Mouse (Mus musculus): ENCODE measurements around the gene Sorbs1. TPM values are rescaled to one million over a fixed set of nuclear protein-coding genes. Genes with fewer than 3 reads are reported as not detected.
"Not testable (repeated sequence)": the region's sequence is repeated elsewhere in the genome, so short reads cannot be mapped to it uniquely, and the experiment has no call there.

The Sorbs1 gene
- 88.4 and 98.8 TPM in 2 replicates for polyA plus RNA-seq (2014; fragmentation: Nextera tagmentation; extraction: Ambion mirVana)

DNA sequence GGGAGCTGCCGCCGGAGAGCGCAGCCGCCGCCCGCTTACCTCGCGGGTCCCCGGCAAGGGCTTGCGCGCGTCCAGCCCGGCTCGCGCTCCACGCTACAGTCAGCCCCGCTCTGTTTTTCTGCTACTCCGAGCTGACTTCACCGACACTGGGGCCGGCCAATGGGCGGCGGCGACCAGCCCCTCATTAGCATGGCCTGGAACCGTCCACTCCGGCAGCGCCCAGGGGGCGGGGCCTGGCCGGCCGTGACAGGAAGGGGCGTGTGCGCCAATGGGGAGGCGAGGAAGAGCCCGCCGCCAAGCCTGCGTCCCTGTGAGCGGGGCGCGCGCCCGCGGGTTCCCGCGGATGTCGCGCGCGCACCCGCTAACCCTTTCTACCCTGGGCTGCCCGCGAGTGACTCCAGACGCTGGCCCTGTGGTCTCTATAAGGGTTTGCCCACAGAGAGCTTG is at the start of gene Sorbs1:
Sorbs1 (minus strand) TSS at position 148 of the 447 bp plus-strand sequence.
- H3K9me3 ChIP-seq (ENCODE audit: control insufficient read depth, low read length) = no peaks in the 10 kb centered on the region
- DNase-seq (ENCODE audit: low spot score) (peak; percentile 95), ATAC-seq (ENCODE audit: low FRiP score) (peak; percentile 98)
- H3K27ac ChIP-seq = peak within 1 kb of the TSS; percentile 91
- H3K4me3 ChIP-seq (replicated peaks; ENCODE audit: low read length) = peak within 1 kb of the TSS; percentile 78
- no peaks in the 10 kb centered on the region for H3K36me3 ChIP-seq (replicated peaks; ENCODE audit: control insufficient read depth, insufficient read depth)
- H3K27me3 ChIP-seq (ENCODE audit: control insufficient read depth, insufficient read depth, low read length) = no peaks in the 10 kb centered on the region
- peak within 1 kb of the TSS; percentile 83 for H3K9ac ChIP-seq
- peaks cover 26% of the 10 kb centered on the region for H3K4me1 ChIP-seq (replicated peaks; ENCODE audit: control insufficient read depth, insufficient read depth, low read length)
- H3K4me2 ChIP-seq (replicated peaks) = peak within 1 kb of the TSS; percentile 60
- under 1% methylated on average over 48 of the region's 51 CpGs for WGBS

DNA sequence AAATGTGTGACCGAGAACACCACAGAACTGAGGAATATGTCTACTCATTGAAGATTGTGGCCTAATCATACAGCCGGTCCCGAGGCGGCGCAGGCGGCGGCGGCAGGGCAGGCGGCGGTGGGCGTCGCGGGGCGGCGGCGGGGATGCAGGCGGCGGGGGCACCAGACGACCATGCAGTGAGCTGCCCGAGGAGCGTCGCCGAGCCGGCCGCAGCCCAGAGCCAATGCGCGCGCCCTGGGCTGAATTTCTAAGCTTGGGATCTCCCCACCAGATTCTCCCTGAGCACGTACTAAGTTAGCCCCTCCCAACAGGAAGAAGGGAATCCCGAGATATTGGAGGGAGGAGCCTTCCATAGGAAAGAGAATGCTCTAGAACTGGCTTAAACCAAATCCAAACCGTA is 47.9 kb upstream of the Sorbs1 start:
- H3K9me3 ChIP-seq (ENCODE audit: control insufficient read depth, low read length); H3K27me3 ChIP-seq (ENCODE audit: control insufficient read depth, insufficient read depth, low read length); H3K4me3 ChIP-seq (replicated peaks; ENCODE audit: low read length); H3K4me2 ChIP-seq (replicated peaks); ATAC-seq (ENCODE audit: low FRiP score); H3K9ac ChIP-seq; H3K4me1 ChIP-seq (replicated peaks; ENCODE audit: control insufficient read depth, insufficient read depth, low read length); H3K27ac ChIP-seq; DNase-seq (ENCODE audit: low spot score): not testable (repeated sequence)
- WGBS = 69% methylated on average over 12 of the region's 31 CpGs
- peaks cover 69% of the 10 kb centered on the region for H3K36me3 ChIP-seq (replicated peaks; ENCODE audit: control insufficient read depth, insufficient read depth)

DNA sequence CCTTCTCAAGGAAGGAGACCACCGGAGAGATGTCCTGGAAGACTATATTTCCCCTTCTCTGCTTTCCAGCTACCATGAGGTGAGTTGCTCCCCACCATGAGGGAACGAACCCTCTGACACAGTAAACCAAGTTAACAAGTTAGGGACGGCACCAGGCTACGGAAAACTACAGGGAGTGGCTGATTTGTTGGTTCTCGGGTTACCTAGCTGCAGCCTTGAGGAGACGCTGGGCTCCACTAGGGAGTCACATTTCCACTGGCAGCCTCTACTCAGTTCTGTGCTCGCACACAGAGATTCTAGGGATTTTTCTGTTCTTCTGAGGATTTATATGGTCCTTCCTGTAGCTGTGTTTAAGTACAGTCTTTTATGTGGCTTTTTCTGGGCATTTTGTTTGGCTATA is 42.5 kb upstream of the Sorbs1 start:
- 96% methylated on average over 7 of the region's 7 CpGs for WGBS
- no peak overlapping the region for H3K9ac ChIP-seq
- no peak overlapping the region for H3K27ac ChIP-seq
- no peaks in the 10 kb centered on the region for H3K27me3 ChIP-seq (ENCODE audit: control insufficient read depth, insufficient read depth, low read length)
- DNase-seq (ENCODE audit: low spot score) (no peak), ATAC-seq (ENCODE audit: low FRiP score) (no peak)
- H3K4me1 ChIP-seq (replicated peaks; ENCODE audit: control insufficient read depth, insufficient read depth, low read length) = no peaks in the 10 kb centered on the region
- no peaks in the 10 kb centered on the region for H3K9me3 ChIP-seq (ENCODE audit: control insufficient read depth, low read length)
- H3K4me2 ChIP-seq (replicated peaks) = no peak overlapping the region
- peaks cover 70% of the 10 kb centered on the region for H3K36me3 ChIP-seq (replicated peaks; ENCODE audit: control insufficient read depth, insufficient read depth)
- no peak overlapping the region for H3K4me3 ChIP-seq (replicated peaks; ENCODE audit: low read length)

DNA sequence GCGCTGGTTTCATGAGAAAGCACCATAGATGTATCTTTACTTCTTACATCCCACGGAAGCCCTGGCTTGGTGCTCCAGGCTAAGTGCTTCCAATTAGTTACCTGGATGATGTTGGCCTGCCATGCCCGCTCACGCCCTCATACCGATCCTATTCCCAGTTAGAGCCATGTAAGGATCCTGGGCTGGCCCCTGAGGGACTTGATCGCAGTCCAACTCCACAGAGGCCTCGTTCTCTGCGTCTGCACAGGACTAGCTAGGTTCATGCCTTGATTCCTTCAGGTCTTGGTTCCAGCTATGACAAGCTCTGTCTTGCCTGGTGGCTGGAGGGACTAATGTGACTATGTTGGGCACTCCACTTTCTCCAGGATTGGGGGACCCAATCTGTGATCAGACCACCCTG is 41.6 kb upstream of the Sorbs1 start:
- Histone ChIP-seq H3K4me3 (replicated peaks; ENCODE audit: low read length) (no peak overlapping the region), H3K9ac (no peak overlapping the region), H3K27ac (no peak overlapping the region), H3K4me2 (replicated peaks) (no peak overlapping the region), H3K27me3 (ENCODE audit: control insufficient read depth, insufficient read depth, low read length) (no peaks in the 10 kb centered on the region), H3K9me3 (ENCODE audit: control insufficient read depth, low read length) (no peaks in the 10 kb centered on the region), H3K4me1 (replicated peaks; ENCODE audit: control insufficient read depth, insufficient read depth, low read length) (no peaks in the 10 kb centered on the region), H3K36me3 (replicated peaks; ENCODE audit: control insufficient read depth, insufficient read depth) (peaks cover 79% of the 10 kb centered on the region)
- DNase-seq (ENCODE audit: low spot score) (no peak), ATAC-seq (ENCODE audit: low FRiP score) (no peak)
- 98% methylated on average over 8 of the region's 8 CpGs for WGBS

DNA sequence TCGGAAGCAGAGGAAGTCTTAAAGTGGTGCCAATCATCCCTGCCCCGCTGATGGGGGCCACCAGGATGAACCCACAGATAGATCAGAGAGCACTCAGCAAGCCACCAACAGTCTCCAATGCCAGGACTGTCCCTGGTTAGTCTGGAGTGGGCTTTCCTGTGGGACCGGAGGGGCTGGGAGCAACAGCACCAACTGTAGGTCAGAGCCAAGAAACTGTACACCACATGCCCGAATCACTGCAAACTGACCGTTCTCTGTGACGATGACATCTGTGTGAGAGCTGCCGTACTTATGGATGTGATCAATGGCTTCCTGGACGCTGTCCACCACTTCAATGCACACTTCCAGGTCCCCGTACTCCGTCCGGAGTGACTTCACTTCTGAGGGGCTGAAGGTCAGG is 40.8 kb upstream of the Sorbs1 start:
- H3K27me3 ChIP-seq (ENCODE audit: control insufficient read depth, insufficient read depth, low read length) = no peaks in the 10 kb centered on the region
- H3K4me1 ChIP-seq (replicated peaks; ENCODE audit: control insufficient read depth, insufficient read depth, low read length) = no peaks in the 10 kb centered on the region
- H3K4me3 ChIP-seq (replicated peaks; ENCODE audit: low read length) = no peak overlapping the region
- no peak for DNase-seq (ENCODE audit: low spot score)
- ATAC-seq (ENCODE audit: low FRiP score) = no peak
- H3K27ac ChIP-seq = no peak overlapping the region
- no peak overlapping the region for H3K4me2 ChIP-seq (replicated peaks)
- 96% methylated on average over 11 of the region's 11 CpGs for WGBS
- no peaks in the 10 kb centered on the region for H3K9me3 ChIP-seq (ENCODE audit: control insufficient read depth, low read length)
- H3K9ac ChIP-seq = no peak overlapping the region
- peaks cover 84% of the 10 kb centered on the region for H3K36me3 ChIP-seq (replicated peaks; ENCODE audit: control insufficient read depth, insufficient read depth)

DNA sequence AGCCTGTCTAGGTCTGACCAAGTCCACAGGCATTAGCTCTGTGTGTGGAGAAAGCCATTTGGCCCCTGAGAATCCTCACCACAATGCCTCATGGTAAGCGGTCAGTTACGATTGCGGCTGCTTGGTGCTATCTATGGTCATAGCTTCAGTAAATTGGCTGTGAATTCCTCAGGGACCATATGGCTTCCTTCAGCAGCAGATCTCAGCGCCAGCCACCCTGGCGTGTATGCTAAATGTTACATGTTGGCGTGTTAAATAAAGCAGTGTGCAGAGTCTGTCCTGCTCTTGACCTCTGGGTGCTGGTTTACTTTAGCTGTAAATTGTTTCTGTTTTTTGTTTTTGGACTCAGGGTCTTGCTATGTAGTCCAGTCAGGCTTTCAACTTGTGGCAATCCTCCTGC is 40.3 kb upstream of the Sorbs1 start:
- Histone ChIP-seq H3K27ac (no peak overlapping the region), H3K4me1 (replicated peaks; ENCODE audit: control insufficient read depth, insufficient read depth, low read length) (no peaks in the 10 kb centered on the region), H3K9ac (no peak overlapping the region), H3K36me3 (replicated peaks; ENCODE audit: control insufficient read depth, insufficient read depth) (peaks cover 84% of the 10 kb centered on the region), H3K9me3 (ENCODE audit: control insufficient read depth, low read length) (no peaks in the 10 kb centered on the region), H3K27me3 (ENCODE audit: control insufficient read depth, insufficient read depth, low read length) (no peaks in the 10 kb centered on the region), H3K4me3 (replicated peaks; ENCODE audit: low read length) (no peak overlapping the region), H3K4me2 (replicated peaks) (no peak overlapping the region)
- ATAC-seq (ENCODE audit: low FRiP score) = no peak
- DNase-seq (ENCODE audit: low spot score) = no peak
- 88% methylated on average over 6 of the region's 6 CpGs for WGBS

DNA sequence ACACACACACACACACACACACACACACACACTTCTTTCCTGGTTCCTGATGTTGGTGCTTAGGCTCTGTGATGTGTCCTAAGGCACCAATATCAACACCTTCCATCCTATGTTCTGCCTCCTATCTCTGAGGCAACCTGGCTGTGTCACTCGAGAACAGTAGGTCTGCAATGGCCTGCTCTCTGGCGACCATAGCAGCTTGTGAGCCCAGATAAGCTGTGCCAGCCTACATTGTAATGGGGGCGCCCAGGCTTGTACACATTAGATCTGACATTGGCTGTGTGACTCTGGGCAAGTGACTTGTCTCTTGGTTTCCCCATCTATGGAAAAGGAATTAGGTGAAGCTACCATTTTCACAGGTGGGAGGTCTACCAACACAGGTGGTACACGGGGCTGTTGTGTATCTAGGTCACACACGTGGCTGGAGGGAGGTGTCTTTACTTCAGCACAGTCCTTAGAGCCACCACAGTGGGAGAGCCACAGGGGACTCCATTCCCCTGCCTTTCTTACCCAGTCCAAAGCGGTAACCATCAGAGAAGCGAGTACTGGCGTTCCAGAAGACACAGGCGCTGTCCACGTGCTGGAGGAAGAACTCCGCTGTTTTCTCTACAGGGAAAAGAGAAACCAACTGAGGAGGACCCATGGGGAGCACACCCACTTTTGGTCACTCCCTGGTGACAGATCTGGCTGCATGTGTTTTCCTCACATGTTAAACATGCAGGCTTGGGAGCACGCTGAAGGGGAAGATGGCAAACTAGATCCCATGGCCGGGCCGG is 39.6 kb upstream of the Sorbs1 start:
- no peaks in the 10 kb centered on the region for H3K9me3 ChIP-seq (ENCODE audit: control insufficient read depth, low read length)
- DNase-seq (ENCODE audit: low spot score) (no peak), ATAC-seq (ENCODE audit: low FRiP score) (no peak)
- no peak overlapping the region for H3K9ac ChIP-seq
- 94% methylated on average over 14 of the region's 14 CpGs for WGBS
- H3K4me1 ChIP-seq (replicated peaks; ENCODE audit: control insufficient read depth, insufficient read depth, low read length) = no peaks in the 10 kb centered on the region
- H3K27me3 ChIP-seq (ENCODE audit: control insufficient read depth, insufficient read depth, low read length) = no peaks in the 10 kb centered on the region
- no peak overlapping the region for H3K4me2 ChIP-seq (replicated peaks)
- no peak overlapping the region for H3K4me3 ChIP-seq (replicated peaks; ENCODE audit: low read length)
- H3K27ac ChIP-seq = no peak overlapping the region
- H3K36me3 ChIP-seq (replicated peaks; ENCODE audit: control insufficient read depth, insufficient read depth) = peaks cover 81% of the 10 kb centered on the region

DNA sequence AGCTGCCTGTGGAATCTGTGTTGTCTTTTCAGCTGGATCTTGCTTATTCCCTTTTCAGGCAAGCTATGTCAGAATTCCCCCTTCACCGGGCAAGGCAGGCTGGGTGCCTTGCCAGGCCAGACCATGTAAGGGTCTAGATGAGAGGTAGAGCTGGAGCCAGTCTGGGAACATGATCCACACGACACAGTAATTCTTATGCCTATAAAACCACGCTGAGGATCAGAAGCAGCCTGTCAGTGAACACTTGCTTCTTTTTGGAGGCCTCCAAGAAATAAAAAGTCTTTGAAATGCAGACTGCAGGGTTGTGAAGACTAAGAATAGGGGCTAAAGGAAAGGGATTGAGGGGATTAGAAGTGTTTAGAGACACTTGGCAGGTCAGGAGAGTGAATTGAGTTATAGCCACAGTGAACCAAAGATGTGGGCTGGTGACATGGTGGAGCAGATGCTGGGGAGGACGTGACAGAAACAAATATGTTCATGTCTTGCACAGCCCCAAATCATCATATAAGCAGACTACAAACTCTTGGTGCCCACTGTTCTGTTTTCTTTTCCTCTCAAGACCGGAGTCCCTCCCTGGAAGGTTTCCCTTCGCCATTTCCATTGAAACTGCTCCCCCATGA is 36.0 kb upstream of the Sorbs1 start:
- 67% methylated on average over 6 of the region's 6 CpGs for WGBS
- Histone ChIP-seq H3K27me3 (ENCODE audit: control insufficient read depth, insufficient read depth, low read length) (no peaks in the 10 kb centered on the region), H3K9me3 (ENCODE audit: control insufficient read depth, low read length) (no peaks in the 10 kb centered on the region), H3K9ac (no peak overlapping the region), H3K4me1 (replicated peaks; ENCODE audit: control insufficient read depth, insufficient read depth, low read length) (no peaks in the 10 kb centered on the region), H3K36me3 (replicated peaks; ENCODE audit: control insufficient read depth, insufficient read depth) (peaks cover 48% of the 10 kb centered on the region), H3K27ac (no peak overlapping the region), H3K4me3 (replicated peaks; ENCODE audit: low read length) (no peak overlapping the region), H3K4me2 (replicated peaks) (no peak overlapping the region)
- ATAC-seq (ENCODE audit: low FRiP score) (no peak), DNase-seq (ENCODE audit: low spot score) (no peak)

DNA sequence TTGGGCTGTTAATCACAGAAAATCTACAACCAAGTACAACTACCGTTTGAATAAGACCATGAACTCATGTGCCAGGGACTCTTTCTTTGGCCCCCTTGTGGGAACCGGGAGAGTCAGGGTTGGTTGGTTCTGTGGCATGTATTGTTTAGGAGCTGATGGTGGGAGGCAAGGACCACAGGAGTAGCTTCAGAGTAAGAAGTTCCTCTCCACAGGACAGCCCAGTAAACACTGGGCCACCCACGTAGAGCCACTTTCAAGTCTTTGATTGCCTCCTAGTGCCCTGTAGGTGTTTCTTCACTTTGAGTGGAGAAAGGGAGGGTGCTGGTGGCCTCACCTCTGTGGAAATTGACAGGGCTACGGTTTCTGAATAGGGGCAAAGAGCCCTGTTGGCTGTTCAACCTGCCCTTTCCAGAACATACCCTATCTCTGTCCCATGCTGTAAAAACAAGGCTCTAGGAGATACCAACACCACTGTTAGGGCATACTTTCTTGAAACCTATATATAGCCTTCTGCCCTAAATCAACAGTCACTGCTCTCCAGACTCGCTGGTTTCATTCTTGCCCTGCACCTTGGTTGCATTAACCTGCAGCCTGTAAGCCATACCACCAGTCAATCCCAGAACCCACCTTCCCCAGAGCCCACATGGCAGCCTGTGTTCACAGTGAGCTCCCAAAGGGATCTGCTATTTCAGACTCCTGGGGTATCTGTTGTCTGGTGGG is 35.4 kb upstream of the Sorbs1 start:
- Histone ChIP-seq H3K4me1 (replicated peaks; ENCODE audit: control insufficient read depth, insufficient read depth, low read length) (no peaks in the 10 kb centered on the region), H3K27me3 (ENCODE audit: control insufficient read depth, insufficient read depth, low read length) (no peaks in the 10 kb centered on the region), H3K4me2 (replicated peaks) (no peak overlapping the region), H3K36me3 (replicated peaks; ENCODE audit: control insufficient read depth, insufficient read depth) (peaks cover 41% of the 10 kb centered on the region), H3K4me3 (replicated peaks; ENCODE audit: low read length) (no peak overlapping the region), H3K27ac (no peak overlapping the region), H3K9me3 (ENCODE audit: control insufficient read depth, low read length) (no peaks in the 10 kb centered on the region), H3K9ac (no peak overlapping the region)
- DNase-seq (ENCODE audit: low spot score) (no peak), ATAC-seq (ENCODE audit: low FRiP score) (no peak)
- 29% methylated on average over 5 of the region's 5 CpGs for WGBS
